Mouse (Mus musculus): ENCODE data around the gene Abcb6.
A peak's percentile ranks its signal among the peaks of the same experiment; 100 is the strongest.

Abcb6 gene

GRCm38 (mm10) chr1:75145589-75145988 is 34.6 kb downstream of the Abcb6 start:
- no peak for DNase-seq (ENCODE audit: low spot score in 2 of 2)

GRCm38 (mm10) chr1:75142301-75143261 is 37.6 kb downstream of the Abcb6 start, which contains the start of the genes Cnppd1 and Retreg2:
Cnppd1 (minus strand) TSS chr1:75142711.
Retreg2 (plus strand) TSS chr1:75142778.
- peak; percentile 97 to 98 for DNase-seq (ENCODE audit: low spot score in 2 of 2)

GRCm38 (mm10) chr1:75141486-75142190 is 38.6 kb downstream of the Abcb6 start:
- peak; percentile 64 to 68 for DNase-seq (ENCODE audit: low spot score in 2 of 2)

GRCm38 (mm10) chr1:75140601-75141190 is 39.5 kb downstream of the Abcb6 start:
- no peak for DNase-seq (ENCODE audit: low spot score in 2 of 2)

GRCm38 (mm10) chr1:75138448-75138847 is 41.7 kb downstream of the Abcb6 start:
- no peak for DNase-seq (ENCODE audit: low spot score in 2 of 2)

- no peak for DNase-seq (ENCODE audit: low spot score in 2 of 2)
These were observed 43.5 kb downstream of the Abcb6 start for GRCm38 (mm10) chr1:75136730-75137129.

- DNase-seq (ENCODE audit: low spot score in 2 of 2): no peak
These were observed 43.9 kb downstream of the Abcb6 start for GRCm38 (mm10) chr1:75136293-75136692.

GRCm38 (mm10) chr1:75133421-75134207 is 46.6 kb downstream of the Abcb6 start, which contains the start of gene Slc23a3:
Slc23a3 (minus strand) TSS chr1:75133890.
- no peak for DNase-seq (ENCODE audit: low spot score in 2 of 2)

- DNase-seq (ENCODE audit: low spot score in 2 of 2): no peak
These were observed 51.6 kb downstream of the Abcb6 start for GRCm38 (mm10) chr1:75128641-75129040.

GRCm38 (mm10) chr1:75125418-75125817 is 54.8 kb downstream of the Abcb6 start:
- no peak for DNase-seq (ENCODE audit: low spot score in 2 of 2)

- DNase-seq (ENCODE audit: low spot score in 2 of 2): peak; percentile 95 to 96
These were observed 55.6 kb downstream of the Abcb6 start, which contains the start of gene Nhej1 for GRCm38 (mm10) chr1:75124346-75125321. Nhej1 (minus strand) TSS chr1:75125200.

- no peak for DNase-seq (ENCODE audit: low spot score in 2 of 2)
These were observed 58.0 kb downstream of the Abcb6 start for GRCm38 (mm10) chr1:75122211-75122610.
